Mouse (Mus musculus): ENCODE results near the gene Olfr1009.

DNA sequence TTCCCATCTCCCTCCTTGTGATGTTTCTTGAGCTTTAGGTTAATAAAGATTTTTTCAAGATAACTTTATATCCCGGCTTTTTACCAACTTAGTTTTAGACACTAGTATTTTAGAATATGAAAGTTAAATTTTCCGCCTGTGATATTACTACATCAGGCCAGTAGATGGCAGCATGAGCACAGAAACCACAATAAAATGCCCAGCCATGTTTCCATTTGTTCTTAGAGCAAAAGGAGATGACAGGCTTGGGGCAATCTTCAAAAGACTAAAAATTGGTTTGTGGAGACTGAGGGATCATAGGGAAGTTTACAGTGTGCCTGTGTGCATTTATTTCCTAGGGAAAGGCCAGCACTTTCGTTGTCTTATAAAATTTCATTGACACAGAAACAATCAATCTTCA, 10.6 kb downstream of the Olfr1009 start:
- no peak for TF ChIP-seq POLR2A (IDR thresholded peaks at IDR 0.05; ENCODE audit: low read depth, low read length)
- no peak for TF ChIP-seq CTCF (IDR thresholded peaks at IDR 0.05; ENCODE audit: extremely low read depth, insufficient read depth, insufficient read length, insufficient replicate concordance)

All from spleen, adult 2 months (tissue).